Mouse (Mus musculus): ENCODE data around the gene Syne4.

Gene Syne4

DNA sequence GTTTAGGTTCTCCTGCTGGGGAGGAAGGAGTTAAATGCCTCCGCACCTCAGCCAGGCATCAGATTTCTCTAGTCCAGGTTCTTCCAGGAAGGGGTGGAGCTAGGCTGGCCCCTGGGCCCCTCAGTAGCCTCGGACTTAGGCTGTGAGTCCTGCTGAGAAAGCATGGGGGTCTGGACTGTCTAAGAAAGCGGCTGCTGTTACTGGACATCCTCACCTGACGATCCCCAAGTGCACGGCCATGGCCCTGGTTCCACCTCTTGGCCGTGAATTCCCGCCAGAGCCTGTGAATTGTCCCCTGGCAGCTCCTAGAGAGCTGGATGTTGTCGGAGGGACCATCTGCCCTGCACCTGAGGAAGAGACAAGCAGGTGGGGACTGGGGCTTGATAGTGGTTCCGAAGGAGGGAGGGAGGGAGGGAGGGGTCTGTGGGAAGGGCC lies at the start of gene Syne4:
Syne4 (plus strand) TSS at position 87 of the 435 bp plus-strand sequence.
- in situ Hi-C loops (cut with MboI, MseI) = no loop called here

DNA sequence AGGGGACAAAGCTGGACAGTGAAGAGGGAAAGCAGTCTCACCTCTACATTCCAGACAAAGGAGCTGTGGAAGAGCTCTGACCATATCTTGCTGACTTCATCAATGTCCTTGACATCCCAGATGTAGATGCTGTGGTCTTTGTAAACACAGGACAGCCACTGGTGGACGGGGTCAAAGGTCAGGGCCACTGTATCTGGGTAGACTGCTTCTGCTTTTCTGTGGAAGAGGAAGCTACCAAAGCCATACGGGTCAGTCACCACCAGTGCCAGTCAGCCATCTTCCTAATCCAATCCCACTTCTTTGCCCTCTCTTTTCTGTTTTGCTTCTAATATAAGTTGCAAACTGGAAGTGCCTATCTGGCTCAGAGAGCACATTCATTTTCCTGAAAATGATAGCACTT lies 49.6 kb upstream of the Syne4 start:
- in situ Hi-C loops (cut with MboI, MseI) = no loop called here

DNA sequence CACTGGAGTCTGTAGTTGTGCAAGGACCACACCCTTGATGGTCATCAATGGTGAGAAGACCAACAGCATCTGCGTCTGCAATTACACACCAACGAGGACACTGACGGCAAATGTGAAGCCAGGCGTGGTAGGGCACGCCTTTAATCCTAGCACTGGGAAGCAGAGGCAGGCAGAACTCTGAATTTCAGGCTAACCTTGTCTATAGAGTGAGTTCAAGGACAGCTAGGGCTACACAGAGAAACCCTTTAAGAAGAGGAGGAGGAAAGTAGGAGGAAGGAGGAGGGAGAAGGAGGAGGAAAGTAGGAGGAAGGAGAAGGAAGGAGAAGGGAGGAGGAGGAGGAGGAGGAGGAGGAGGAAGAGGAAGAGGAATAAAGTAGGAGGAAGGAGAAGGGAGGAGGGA lies 49.1 kb upstream of the Syne4 start:
- in situ Hi-C loops (cut with MboI, MseI) = no loop called here

- in situ Hi-C loops (cut with MboI, MseI) = no loop called here
Observed at GRCm38 (mm10) chr7:30265935-30266334, 48.7 kb upstream of the Syne4 start.

DNA sequence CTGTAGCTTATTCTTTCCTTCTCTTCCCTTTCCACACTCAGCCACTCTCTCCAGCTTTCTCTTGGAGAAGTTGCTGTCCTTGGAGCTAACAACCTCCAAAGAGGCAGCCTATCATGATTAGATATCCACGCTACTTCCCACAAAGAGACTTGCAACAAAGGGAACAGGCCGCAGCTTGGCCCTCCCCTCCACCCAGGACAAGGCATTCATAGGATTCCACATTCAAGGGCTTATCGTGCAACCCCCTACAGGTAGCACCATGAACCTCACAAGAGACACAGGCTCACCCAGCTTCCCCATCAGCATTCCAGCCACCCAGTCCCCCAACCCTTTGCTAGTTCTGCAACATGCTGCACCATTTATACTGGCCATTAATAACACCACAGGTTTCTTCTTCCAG lies 47.8 kb upstream of the Syne4 start:
- in situ Hi-C loops (cut with MboI, MseI) = no loop called here

- in situ Hi-C loops (cut with MboI, MseI) = no loop called here
Observed at GRCm38 (mm10) chr7:30269641-30270040, 45.0 kb upstream of the Syne4 start.

DNA sequence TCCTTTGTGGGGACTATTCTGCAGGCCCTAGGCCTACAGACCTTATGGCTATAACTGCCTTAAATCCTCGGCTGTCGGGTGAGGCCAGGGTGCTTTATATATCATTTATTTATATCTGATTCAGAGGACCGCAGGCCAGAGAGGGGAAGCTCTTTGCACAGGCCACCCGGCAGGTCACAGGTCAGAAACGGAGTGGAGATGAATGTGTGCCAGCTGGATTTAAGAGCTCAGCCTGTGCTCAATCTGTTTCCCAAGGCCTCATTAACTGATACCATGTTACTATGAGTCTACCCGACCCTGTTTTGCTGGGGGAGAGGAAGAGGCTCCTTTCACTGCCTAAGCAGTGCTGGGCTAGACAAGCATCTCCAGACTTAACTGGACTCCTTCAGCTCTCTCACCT lies 40.2 kb upstream of the Syne4 start:
- in situ Hi-C loops (cut with MboI, MseI) = no loop called here

DNA sequence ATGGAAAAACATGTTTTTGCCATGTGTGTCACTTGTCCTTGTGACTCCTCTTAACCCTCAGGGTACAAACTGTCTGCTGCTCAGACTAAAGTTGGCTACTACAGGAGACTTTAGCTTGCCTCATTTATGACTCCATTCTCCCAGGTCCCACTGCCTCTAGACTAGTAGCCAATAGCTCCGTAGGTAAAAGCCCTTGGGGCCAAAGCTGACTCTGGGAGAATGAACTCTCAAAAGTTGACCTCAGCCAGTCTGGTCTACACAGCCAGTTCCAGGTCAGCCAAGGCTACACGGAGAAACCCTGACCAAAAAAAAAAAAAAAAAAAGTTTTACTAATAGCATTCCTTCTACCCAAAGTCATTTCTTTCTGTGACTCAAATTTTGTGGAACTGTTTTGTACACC lies 35.7 kb upstream of the Syne4 start:
- in situ Hi-C loops (cut with MboI, MseI) = no loop called here

GRCm38 (mm10) chr7:30279536-30279935 lies 35.1 kb upstream of the Syne4 start:
- in situ Hi-C loops (cut with MboI, MseI) = no loop called here

- in situ Hi-C loops (cut with MboI, MseI) = no loop called here
Observed at GRCm38 (mm10) chr7:30279951-30280669, 34.5 kb upstream of the Syne4 start, which contains the start of the genes Thap8 and Wdr62. Thap8 (plus strand) TSS chr7:30280094. Wdr62 (minus strand) TSS chr7:30280419.

DNA sequence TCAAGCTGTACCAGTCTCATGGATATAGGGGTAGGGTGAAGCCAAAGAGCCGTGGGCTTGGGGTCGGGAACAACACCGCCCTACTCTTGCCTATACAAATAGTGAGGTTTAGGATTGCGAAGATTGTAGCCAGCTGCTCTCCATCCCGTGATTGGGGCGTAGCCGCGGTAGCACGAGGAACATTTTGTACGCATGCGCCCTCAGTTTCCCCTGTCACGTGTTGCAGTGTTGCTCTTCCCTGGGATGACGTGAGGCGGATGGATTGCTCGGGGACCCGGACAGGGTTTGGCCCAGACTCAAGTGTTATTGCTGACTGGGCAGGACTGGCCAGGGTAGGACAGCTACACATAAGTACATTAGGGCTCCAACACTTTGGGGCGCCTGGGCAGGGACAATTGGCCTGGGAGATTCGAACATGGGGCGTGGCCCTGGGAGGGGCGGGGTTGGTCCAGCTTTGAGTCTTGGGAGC lies 33.9 kb upstream of the Syne4 start:
- in situ Hi-C loops (cut with MboI, MseI) = no loop called here

DNA sequence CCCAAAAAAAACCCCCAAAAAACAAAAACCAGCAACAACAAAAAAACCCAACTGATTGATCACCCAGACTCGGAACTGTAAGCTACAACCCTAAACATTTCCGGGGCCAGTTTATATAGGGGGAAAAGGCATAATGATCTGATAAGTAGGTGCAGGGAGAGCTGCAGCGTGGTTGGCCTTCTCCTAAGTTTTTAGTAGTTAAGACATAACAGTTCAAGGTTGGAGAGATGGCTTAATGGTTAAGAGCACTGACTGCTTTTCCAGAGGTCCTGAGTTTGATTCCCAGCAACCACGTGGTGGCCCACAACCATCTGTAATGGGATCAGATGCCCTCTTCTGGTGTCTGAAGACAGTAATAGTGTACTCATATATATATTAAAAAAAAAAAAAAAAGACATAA lies 33.1 kb upstream of the Syne4 start:
- in situ Hi-C loops (cut with MboI, MseI) = no loop called here

DNA sequence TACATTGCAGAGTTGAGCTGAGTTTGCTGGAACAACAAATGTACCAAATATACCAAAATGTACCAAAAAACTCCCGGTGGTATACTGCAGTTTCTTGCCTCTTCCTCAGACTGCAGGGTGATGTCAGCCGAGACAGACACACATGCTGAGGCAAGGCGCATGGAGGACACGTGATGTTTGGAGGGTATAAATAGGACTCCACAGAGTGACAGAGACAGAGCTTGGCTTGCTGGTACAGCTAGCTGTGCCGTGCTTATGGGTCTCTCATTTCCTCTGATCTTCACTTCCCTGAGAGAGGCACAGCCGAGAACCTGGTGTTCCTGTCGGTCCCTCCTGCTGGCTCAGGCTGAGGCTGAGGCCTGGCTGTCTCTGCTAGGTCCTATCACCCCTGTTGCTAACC lies 31.9 kb upstream of the Syne4 start:
- in situ Hi-C loops (cut with MboI, MseI) = no loop called here

DNA sequence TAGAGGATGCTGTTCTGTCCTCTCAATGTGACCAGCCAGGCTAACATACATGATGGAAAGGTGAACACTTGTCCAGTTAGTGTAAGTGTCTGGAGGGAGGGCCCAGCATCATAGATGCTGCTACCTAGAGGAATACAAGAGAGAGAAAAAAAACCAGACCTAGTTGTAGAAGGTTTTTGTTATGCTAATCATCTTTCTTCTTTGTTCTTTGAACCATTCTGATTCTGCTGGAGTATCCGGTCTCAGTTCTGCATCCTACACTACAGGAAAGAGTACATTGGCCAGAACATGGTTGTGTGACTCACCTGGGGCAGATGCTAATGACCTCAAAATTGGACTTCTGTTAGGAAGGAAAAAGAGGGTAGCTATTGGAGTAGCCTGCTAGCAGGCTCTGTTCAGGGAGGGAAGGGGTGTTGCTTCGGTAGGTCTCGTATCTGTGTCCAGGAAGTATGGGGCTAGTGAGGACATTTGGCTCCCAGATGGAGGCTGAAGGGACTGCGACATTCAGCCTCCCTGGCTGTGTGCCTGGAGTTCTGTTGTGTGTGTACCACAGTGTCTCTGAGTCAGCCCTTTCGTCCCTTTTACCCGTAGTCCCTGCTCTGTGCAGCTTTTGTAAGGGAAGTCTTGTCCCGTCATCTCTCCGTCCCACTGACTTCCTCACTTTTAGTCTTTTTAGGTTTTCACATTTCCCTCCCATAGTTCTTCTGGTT lies 27.8 kb upstream of the Syne4 start:
- in situ Hi-C loops (cut with MboI, MseI) = no loop called here

DNA sequence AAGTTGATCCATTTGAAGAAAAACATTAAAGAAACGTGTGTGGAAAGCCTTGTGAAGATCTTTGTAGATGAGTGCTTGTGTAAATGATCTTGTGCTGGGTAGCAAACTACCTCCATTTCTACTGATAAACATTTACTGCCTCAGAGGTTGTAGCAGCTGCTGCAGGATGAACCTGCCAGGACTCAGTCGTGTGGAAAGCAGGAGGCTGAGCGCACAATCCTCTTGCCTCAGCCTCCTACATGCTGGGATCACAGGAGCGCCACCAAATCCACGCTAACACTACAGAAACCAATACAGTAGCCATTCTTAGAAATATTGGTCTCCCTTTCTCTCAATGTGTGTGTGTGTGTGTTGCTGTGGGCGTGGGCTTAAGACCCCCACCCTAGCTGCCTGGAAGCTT lies 26.6 kb upstream of the Syne4 start:
- in situ Hi-C loops (cut with MboI, MseI) = no loop called here

- in situ Hi-C loops (cut with MboI, MseI) = no loop called here
Observed at GRCm38 (mm10) chr7:30289071-30289713, 25.4 kb upstream of the Syne4 start.

DNA sequence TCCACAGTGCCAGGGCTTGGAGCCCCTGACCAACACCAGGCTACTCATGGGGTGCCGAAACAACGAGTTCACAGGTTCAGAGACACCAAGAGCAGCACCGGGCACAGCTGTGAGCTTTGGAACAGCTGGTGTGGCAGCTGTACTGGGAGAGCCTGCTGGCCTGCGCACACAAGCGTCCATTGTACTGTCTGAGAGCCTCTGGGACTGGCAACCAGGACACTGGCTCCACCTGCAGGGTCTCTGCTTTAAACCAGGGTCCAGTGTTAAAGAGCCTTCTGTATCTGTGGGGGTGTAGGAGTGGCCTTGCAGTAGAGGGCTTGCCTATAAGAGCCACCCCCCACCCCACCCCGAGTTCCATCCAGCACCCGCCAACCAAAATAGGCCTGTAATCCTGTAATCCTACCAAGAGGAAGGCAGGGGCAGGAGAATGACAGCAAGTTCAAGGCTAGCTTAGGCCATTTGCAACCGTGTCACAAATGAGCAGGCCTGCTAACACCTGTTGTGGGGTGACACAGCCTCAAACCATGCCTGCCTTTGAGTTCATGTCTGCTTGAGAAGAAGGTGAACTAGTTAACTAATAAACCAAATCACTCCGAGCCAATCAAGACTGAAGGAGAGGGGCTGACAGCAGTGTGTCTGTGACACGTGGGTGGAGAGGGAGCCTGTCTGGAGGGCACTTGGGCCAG lies 24.8 kb upstream of the Syne4 start:
- in situ Hi-C loops (cut with MboI, MseI) = no loop called here

DNA sequence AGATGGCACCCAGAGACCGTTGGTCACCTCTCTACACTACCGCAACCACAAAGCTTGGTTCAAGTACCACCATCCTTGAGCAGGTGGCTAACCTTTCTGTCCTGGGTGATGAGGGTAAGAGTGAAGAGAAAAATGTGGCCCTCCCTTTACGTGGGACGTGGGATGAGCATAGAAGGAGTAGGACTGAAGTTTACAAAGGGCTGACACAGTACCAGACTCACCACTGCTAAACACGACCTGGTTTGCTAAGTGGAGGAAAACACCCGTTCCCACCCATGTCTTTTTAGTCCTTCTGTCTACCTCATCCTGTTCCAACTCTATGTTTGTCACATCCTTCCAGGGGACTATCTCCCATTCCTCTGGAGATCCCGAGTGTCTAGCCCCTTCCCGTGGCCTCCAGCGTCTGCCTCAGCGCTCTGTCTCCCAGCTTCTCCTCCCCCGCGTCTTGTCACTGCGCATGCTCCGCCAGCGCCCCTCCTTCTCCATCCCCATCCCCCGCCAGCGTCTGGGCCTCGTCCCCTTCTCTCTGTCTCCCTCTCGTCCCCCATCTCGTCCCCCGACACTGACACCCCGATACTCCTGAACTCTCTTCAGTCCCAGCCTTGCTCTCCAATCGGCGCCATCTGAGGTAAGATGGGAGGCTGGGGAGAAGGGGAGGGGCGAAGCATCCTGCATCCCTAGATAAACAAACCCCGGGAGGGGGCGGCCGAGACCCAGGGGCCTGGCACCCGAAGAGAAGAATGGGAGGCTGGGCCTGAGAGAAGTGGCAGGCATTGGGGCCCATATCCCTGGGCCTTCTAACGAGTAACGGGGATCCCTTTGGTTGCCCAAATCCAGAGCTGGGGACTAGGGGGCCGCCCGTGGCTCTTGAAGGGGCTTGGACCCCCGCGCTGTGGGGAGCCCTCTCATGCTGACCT lies 23.1 kb upstream of the Syne4 start, which contains the start of gene Clip3:
Clip3 (plus strand) TSS at position 514 of the 917 bp plus-strand sequence.
- in situ Hi-C loops (cut with MboI, MseI) = no loop called here

DNA sequence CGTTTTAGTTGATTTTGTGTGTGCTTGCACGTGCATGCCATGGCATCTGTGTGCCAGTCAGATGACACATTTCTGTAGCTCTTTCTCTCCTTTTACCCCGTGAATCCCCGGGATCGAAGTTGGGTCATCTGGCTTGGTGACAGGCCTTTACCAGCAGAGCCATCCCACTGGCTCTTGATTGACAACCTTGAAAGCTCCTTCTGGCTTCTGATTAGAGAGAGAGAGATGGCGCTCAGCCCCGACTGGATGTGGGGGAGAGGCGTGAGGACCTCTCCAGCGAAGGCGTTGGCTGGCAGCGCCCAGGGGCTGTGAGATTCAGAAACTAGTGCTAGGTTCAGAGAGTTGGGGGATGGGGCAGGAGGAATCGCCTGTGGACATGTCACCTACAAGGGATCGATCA lies 20.8 kb upstream of the Syne4 start:
- in situ Hi-C loops (cut with MboI, MseI) = no loop called here

DNA sequence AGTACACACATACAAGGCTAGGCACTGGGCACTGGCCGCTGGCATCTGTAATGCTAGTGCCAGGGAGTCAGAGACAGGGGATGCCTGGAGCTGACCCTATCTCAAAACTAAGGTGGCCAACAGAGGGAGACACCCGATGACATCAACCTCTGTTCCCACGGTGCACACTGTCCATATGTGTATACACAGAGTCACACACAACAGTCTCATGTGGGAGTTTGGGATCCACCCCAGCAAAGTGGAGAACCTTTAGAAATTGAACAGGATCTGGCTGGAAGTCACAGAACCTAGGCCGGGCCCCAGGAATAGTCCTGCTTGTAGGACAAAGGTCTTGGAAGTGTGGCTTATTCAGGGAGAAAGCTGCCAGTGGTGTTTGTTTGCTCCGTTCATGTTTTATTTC lies 20.3 kb upstream of the Syne4 start:
- in situ Hi-C loops (cut with MboI, MseI) = no loop called here

GRCm38 (mm10) chr7:30295103-30295502 lies 19.5 kb upstream of the Syne4 start:
- in situ Hi-C loops (cut with MboI, MseI) = no loop called here
